Mouse (Mus musculus) liver, embryonic 18 days (tissue): ENCODE data around the gene Dao. TPM values are rescaled to one million over a fixed set of nuclear protein-coding genes. Genes with fewer than 3 reads are reported as not detected.

Experiments
- polyA plus RNA-seq: library from polyadenylated mRNA; depleted of rRNA; stranded (reverse); fragments of >200 nt; gene quantifications from 2 replicates; pipeline ENCODE4 v1.2.3, GENCODE M21; 2012; rRNA removed

Dao gene
- 0.05 TPM in 1 of 2 replicates, not detected in the other for polyA plus RNA-seq

DNA sequence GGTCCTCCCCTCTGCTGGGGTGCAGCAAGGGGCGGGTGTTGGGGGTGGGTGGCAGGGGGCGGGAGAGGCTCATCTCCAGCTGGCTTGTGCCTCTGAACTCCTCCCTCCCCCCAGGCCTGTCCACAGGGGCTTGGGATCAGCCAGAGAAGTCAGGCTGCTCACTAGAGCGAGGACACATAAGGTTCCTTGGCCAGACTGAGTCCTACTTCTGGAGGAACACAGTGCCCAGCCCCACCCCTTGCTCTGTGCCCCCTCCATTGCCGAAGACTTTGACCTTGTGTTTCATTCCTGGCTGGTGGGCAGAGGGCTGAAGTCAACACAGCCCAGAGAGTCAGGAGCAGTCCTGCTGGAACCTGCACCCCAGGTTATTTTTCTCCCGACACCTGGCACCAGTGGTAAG, at the start of gene Dao:
Gene Dao, plus strand, starts transcription at position 162 of the 400 bp plus-strand sequence.

DNA sequence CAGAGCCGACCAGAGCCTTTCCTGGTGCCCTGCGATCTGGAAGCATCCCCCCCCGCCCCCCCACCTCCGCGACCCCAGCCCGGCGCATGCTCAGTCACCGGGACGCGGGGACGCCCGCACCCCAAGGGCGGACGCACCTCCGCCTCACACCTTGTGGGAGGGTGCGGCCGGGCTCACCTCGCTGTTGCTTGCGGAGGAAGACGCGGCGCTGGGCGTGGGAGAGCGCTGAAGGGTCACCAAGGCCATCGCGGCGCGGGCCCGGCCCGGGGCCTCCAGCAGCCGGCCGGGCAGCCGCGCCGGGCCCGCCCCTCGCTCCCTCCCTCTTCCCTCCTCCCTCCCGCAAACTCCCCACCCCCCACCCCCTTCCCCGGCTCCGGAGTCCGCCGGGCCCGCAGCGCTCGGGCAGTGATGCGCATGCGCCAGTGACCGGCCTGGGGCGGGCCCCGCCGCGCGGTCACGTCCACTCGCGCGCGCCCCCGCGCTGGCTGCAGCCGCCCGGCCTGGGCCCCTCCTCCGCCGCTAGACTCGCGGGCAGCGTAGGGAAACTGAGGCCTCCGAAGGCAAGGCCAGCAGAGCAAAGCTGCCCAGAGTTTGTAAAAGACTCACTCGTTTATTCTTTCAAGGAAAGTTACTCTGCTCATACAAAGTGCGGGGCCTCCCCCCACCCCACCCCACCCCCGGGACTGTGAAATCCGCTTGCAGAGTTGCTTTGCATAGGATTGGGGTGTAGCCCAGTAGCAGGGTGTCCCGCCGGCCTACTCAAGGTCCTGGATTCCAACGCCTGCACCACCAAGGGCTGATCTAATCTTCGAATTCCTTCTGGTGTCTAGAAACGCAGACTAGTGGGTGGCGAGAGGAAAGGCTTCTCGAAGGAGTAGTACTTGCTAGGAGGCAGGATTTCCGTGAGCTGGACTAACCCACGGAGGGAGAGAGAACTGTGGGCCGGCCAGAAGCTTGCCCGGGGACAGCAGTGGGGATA, 9.7 kb upstream of the Dao start, which contains the start of gene Ssh1:
Gene Ssh1, minus strand, starts transcription at position 408 of the 979 bp plus-strand sequence.

DNA sequence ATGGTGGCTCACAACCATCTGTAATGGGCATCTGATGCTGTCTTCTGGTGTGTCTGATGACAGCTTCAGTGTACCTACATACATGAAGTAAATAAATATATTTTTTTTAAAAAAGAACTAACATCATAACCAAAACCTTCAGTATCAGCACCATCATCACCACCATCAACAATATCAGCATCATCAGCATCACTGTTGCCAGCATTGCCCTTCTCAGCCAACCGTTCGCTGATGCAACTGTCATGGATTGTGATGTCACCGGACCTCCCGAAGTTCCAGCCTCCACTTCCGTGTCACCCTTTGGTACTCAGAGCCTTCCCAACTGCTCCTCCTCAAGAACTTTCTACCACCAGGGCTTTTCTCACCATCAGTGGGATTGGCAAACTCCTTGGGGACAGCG, 61.7 kb downstream of the Dao start, which contains the start of gene Usp30:
Gene Usp30, plus strand, starts transcription at position 301 of the 400 bp plus-strand sequence.

Other genes starting within 250 kb of the Dao start
- 9.1 and 11.0 TPM in 2 replicates for gene Sart3, start 231.2 kb upstream of the Dao start, polyA plus RNA-seq
- 66.4 and 73.3 TPM in 2 replicates for gene Iscu, start 231.0 kb upstream of the Dao start, polyA plus RNA-seq
- gene Tmem119, start 203.2 kb upstream of the Dao start, polyA plus RNA-seq = 1.9 and 2.0 TPM in 2 replicates
- 19.2 and 20.6 TPM in 2 replicates for gene Selplg, start 171.1 kb upstream of the Dao start, polyA plus RNA-seq
- 25.0 and 27.4 TPM in 2 replicates for gene Coro1c, start 94.9 kb upstream of the Dao start, polyA plus RNA-seq
- gene Ssh1, start 9.8 kb upstream of the Dao start, polyA plus RNA-seq = 2.8 and 3.1 TPM in 2 replicates
- 5.8 and 6.5 TPM in 2 replicates for gene Usp30, start 61.8 kb downstream of the Dao start, polyA plus RNA-seq
- 0.02 TPM in 2 replicates for gene Svop, start 87.9 kb downstream of the Dao start, polyA plus RNA-seq
- gene Alkbh2, start 124.5 kb downstream of the Dao start, polyA plus RNA-seq = 6.4 TPM in 2 replicates
- 7.1 and 8.7 TPM in 2 replicates for gene Ung, start 126.7 kb downstream of the Dao start, polyA plus RNA-seq
- 7.0 and 9.6 TPM in 2 replicates for gene Acacb, start 142.8 kb downstream of the Dao start, polyA plus RNA-seq